Mouse (Mus musculus) 3T3-L1 (cell line): ENCODE measurements around the gene Cfap52.

Experiments
- DNase-seq: peaks from one replicate; pipeline ENCODE4 v3.0.0-alpha.2; 2015; ENCODE audit warnings: low read depth, low spot score

Cfap52 gene

GRCm38 (mm10) chr11:67965242-67965883 lies at the start of gene Cfap52:
TSS of gene Cfap52 (minus strand) at chr11:67965651.
- peak; percentile 79 for DNase-seq

GRCm38 (mm10) chr11:68012207-68012606 lies 46.8 kb upstream of the Cfap52 start:
- DNase-seq, result no peak

GRCm38 (mm10) chr11:68009377-68009776 lies 43.9 kb upstream of the Cfap52 start:
- no peak for DNase-seq

- DNase-seq, result peak; percentile 49
Measured at GRCm38 (mm10) chr11:68007645-68008044, 42.2 kb upstream of the Cfap52 start.

- no peak for DNase-seq
Measured at GRCm38 (mm10) chr11:68006216-68006789, 40.9 kb upstream of the Cfap52 start.

GRCm38 (mm10) chr11:68004191-68004590 lies 38.7 kb upstream of the Cfap52 start:
- peak; percentile 84 for DNase-seq

GRCm38 (mm10) chr11:67999629-68000028 lies 34.2 kb upstream of the Cfap52 start:
- DNase-seq, result peak; percentile 65

- DNase-seq, result no peak
Measured at GRCm38 (mm10) chr11:67998905-67999304, 33.5 kb upstream of the Cfap52 start.

GRCm38 (mm10) chr11:67995965-67996364 lies 30.5 kb upstream of the Cfap52 start:
- DNase-seq, result peak; percentile 21

- no peak for DNase-seq
Measured at GRCm38 (mm10) chr11:67991240-67991639, 25.8 kb upstream of the Cfap52 start.

GRCm38 (mm10) chr11:67983564-67983963 lies 18.1 kb upstream of the Cfap52 start:
- no peak for DNase-seq

GRCm38 (mm10) chr11:67975252-67975651 lies 9.8 kb upstream of the Cfap52 start:
- DNase-seq, result peak; percentile 75

- no peak for DNase-seq
Measured at GRCm38 (mm10) chr11:67973225-67973624, 7.8 kb upstream of the Cfap52 start.

GRCm38 (mm10) chr11:67972606-67973005 lies 7.2 kb upstream of the Cfap52 start:
- no peak for DNase-seq

GRCm38 (mm10) chr11:67967831-67968230 lies 2.4 kb upstream of the Cfap52 start:
- DNase-seq, result no peak

GRCm38 (mm10) chr11:67965905-67966878 lies 741 bp upstream of the Cfap52 start, which contains the start of gene Stx8:
TSS of gene Stx8 (plus strand) at chr11:67966193.
- DNase-seq, result peak; percentile 79

GRCm38 (mm10) chr11:67964110-67964509 lies 1.3 kb downstream of the Cfap52 start:
- DNase-seq, result no peak

GRCm38 (mm10) chr11:67954413-67954812 lies 11.0 kb downstream of the Cfap52 start:
- DNase-seq, result no peak

GRCm38 (mm10) chr11:67953604-67954003 lies 11.8 kb downstream of the Cfap52 start:
- DNase-seq, result no peak

GRCm38 (mm10) chr11:67949475-67949874 lies 16.0 kb downstream of the Cfap52 start:
- no peak for DNase-seq

- no peak for DNase-seq
Measured at GRCm38 (mm10) chr11:67948229-67948628, 17.2 kb downstream of the Cfap52 start.

GRCm38 (mm10) chr11:67932156-67932555 lies 33.3 kb downstream of the Cfap52 start:
- DNase-seq, result no peak
